Mouse (Mus musculus): ENCODE measurements around the gene Garnl3.
A peak's percentile ranks its signal among the peaks of the same experiment; 100 is the strongest.
"Not testable (repeated sequence)": the region's sequence is repeated elsewhere in the genome, so short reads cannot be mapped to it uniquely, and the experiment has no call there.

Gene Garnl3

GRCm38 (mm10) chr2:33024564-33024963 lies 106.9 kb downstream of the Garnl3 start:
- DNase-seq (ENCODE audit: low read depth): no peak

DNA sequence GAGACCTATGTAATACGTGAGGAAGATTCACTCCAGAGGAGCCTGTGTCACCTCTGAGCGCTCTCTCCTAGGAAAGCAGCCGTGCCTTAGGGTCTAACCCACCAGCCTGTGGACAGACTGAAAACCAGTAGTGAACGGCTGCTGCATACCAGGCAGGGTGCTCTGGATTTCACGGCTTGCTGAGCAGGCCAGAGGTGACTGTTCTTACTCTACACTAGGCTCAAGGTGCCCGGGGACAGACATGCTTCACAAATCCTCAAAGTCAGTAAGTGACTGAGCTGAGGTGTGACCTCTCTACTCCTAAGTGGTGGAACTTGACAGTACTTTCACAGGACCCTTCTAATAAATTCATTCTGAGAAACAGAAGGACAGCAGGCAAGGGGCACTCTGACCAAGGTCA lies 108.6 kb downstream of the Garnl3 start:
- DNase-seq (ENCODE audit: low read depth): no peak

- peak; percentile 53 for DNase-seq (ENCODE audit: low read depth)
Observed at GRCm38 (mm10) chr2:33018026-33018425, 113.4 kb downstream of the Garnl3 start.

- DNase-seq (ENCODE audit: low read depth): no peak
Observed at GRCm38 (mm10) chr2:33017191-33017590, 114.3 kb downstream of the Garnl3 start.

DNA sequence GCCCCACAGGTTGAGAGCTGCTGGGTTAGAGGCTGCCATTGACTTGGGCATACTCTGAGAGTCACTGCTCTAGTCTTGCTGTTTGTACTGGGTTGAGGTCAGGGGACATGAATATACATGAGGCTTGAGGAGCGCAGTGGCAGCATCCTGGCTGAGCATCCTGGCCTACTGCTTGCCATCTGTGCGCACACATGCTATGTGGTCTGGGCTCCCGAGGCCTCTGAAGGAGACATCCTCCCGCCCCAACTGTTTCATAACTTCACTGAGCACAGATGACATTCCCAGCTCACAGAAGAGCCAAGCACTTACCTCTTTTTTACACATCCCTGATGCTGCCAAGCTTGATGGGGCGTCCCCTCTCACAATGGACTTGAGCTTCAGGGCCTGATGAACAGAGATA lies 116.6 kb downstream of the Garnl3 start:
- DNase-seq (ENCODE audit: low read depth): no peak

DNA sequence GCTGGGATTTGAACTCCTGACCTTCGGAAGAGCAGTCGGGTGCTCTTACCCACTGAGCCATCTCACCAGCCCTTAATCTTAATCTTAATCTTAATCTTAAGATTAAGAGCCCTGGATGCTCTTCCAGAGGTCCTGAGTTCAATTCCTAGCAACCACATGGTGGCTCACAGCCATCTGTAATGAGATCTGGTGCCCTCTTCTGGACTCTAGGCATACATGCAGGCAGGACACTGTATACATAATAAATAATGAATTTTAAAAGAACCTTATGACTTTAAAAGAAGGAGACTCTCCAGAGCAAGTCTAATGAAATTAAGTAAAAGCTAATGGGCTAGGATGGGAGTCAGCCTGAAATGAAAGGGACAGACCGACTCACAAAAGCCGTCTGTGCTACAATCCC lies 122.4 kb downstream of the Garnl3 start:
- DNase-seq (ENCODE audit: low read depth): not testable (repeated sequence)

- no peak for DNase-seq (ENCODE audit: low read depth)
Observed at GRCm38 (mm10) chr2:33005041-33005440, 126.4 kb downstream of the Garnl3 start.

GRCm38 (mm10) chr2:33002144-33002543 lies 129.3 kb downstream of the Garnl3 start:
- DNase-seq (ENCODE audit: low read depth): no peak

DNA sequence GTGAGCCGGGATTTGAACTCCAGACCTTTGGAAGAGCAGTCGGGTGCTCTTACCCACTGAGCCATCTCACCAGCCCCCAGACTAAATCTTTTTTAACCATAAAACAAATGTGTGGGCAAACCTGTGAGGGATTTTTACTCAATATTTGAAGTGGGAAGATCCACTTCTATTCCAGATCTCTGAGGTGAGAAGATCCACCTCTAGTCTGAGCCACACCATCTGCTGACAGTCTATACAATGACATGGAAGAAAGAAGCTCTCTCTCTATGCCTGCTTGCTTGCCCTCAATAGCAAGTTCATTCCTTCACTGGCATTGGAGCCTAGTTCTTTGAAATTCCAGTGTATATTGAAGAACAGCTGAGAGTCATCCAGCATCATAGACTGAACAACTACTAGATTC lies 131.7 kb downstream of the Garnl3 start:
- no peak for DNase-seq (ENCODE audit: low read depth)

GRCm38 (mm10) chr2:32997792-32998191 lies 133.7 kb downstream of the Garnl3 start:
- DNase-seq (ENCODE audit: low read depth): no peak

DNA sequence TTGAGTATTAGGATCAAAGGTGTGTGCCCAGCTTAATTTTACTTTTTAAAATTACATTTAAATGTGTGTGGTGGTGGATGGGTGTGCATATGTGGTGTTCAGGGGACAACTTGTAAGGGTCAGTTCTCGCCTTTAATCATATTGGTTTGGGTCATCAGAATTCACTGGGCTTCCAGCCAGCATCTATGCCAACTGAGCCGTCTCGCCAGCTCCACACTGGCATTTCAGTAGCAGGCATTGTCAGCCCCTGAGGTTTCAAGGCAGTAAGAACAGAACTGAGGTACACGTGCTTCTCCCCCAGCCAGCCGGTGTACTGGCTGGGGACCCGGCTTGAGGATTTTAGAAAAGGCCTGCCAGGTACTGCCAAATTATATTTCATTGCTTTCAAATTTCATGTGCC lies 134.4 kb downstream of the Garnl3 start:
- no peak for DNase-seq (ENCODE audit: low read depth)

GRCm38 (mm10) chr2:32992130-32992529 lies 139.3 kb downstream of the Garnl3 start:
- no peak for DNase-seq (ENCODE audit: low read depth)

- DNase-seq (ENCODE audit: low read depth): no peak
Observed at GRCm38 (mm10) chr2:32990167-32990832, 141.2 kb downstream of the Garnl3 start.

DNA sequence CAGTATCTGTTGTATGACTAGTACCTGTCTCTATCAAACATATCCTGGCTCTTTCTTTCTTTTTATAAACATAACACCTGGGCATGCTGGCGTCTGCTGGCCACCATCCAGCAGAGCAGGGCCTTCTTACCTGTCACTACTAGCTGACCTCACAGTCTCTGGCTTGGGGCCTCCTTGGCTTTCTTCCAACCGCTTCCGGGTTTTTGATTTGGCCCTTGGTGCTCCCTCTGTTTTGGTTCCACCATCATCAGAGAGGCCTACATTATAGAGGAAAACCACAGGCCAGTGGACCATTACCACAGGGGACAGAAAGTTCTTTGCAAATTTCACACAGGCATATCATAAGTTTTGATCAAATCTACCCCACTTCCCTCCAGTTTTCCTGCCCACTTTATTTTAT lies 142.1 kb downstream of the Garnl3 start:
- no peak for DNase-seq (ENCODE audit: low read depth)

- DNase-seq (ENCODE audit: low read depth): no peak
Observed at GRCm38 (mm10) chr2:32985844-32986243, 145.6 kb downstream of the Garnl3 start.

- no peak for DNase-seq (ENCODE audit: low read depth)
Observed at GRCm38 (mm10) chr2:32983617-32984016, 147.8 kb downstream of the Garnl3 start.

GRCm38 (mm10) chr2:32982700-32983099 lies 148.8 kb downstream of the Garnl3 start:
- DNase-seq (ENCODE audit: low read depth): no peak

DNA sequence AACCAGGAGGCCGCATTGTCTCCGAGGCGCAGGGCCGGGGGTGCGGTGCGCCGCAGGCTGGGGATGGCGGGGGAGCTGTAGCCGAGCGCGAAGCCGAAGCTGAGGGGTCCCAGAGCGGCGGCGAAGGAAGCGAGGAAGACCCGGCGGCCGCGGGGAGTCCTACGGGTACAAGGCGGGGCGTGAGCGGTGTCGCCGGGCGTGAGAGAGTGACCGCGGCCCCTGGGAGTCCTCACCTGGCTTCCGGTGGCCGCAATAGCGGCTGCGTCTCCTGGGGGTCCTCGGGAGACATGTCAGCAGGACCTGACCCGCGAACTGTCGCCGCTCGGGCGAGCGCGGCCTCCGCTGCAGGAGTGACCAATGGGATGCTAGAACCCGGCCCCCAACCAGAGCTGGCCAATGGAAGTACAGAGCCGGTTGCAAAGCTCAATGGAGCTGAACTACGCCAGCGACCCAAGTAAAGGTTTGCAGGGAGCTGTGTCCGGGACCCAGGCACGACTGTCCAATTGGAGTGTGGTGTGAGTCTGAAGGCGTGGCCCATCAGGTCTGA lies 149.7 kb downstream of the Garnl3 start, which contains the start of gene Slc2a8:
Slc2a8 (minus strand) TSS at position 359 of the 547 bp plus-strand sequence.
- DNase-seq (ENCODE audit: low read depth): peak; percentile 85

- DNase-seq (ENCODE audit: low read depth): no peak
Observed at GRCm38 (mm10) chr2:32981281-32981680, 150.2 kb downstream of the Garnl3 start.

GRCm38 (mm10) chr2:32979675-32980074 lies 151.8 kb downstream of the Garnl3 start:
- no peak for DNase-seq (ENCODE audit: low read depth)

DNA sequence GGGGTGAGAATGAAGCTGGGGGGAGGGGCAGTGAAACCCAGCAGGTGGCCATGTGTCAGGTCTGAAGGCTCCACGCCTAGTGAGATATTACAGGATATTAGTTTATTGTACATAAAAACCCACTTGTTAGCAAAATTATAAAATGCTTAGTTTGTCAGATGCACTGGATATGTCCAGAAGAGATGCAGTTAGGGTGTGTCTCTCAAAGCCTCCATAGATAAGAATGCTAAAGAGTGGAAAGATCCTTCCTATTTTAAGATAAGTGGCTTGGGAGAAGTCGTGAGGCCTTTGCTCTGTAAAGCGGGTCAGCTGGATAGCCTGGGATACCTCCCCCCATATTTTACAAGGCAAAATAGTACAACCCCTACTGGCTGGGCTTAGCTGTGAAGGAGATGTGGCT lies 152.8 kb downstream of the Garnl3 start:
- no peak for DNase-seq (ENCODE audit: low read depth)

DNA sequence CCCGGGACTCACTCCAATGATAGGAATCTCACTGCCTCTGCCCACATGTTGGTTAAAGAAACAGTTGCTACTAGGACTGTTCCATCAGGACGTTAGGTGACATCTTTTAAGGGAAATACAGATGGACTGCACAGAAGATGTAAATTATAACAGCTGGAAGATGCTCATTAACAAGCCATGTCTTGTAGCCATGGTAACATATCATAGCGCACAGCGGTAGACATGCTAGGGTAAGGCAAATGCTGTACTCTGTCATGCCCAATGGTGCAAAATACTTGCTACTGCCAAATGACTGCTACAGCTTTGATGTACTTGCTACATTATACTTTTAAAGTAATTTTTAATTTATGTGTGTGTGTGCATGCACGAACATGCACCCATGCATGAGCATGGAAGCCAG lies 154.3 kb downstream of the Garnl3 start:
- DNase-seq (ENCODE audit: low read depth): no peak

DNA sequence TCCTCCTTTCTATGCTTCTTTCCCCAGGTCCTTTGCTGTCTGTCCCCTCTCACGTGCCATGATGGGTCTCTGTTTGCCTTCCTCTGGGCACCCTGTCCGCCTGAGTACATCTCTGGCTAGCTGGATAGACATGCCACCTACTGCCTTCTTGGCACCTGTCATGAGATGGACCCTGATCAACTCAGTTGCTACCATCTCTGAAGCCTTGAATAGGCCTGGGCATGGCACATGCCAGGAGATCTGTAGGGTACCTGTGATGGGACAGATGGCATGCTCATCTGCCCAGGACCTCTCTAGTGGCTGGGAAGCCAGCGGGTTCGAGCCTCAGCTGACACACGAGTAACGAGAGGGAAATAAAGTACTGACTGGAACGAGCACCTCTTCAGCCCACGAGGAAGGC lies 157.2 kb downstream of the Garnl3 start:
- no peak for DNase-seq (ENCODE audit: low read depth)

DNA sequence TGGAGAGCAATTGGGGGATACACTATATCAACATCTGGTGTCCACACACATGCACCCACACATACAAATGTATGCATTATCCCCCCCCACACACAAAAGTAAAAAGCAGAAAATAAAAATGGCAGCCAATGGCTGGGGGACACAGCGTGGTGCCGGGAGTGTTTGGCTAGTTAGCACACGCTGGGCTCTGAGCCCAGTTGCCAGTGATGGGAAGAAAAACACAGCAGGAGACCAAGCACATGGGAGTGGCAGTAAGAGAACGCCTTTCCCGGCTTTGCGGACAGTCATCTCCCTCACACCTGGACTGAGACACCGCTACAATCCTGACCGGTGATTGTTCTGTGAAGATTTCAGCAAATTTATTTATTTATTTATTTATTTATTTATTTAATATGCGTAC lies 160.2 kb downstream of the Garnl3 start:
- DNase-seq (ENCODE audit: low read depth): no peak
